Mouse (Mus musculus) heart, postnatal 10 days (tissue): ENCODE data around the gene Cntnap2. TPM values are rescaled to one million over a fixed set of nuclear protein-coding genes. Genes with fewer than 3 reads are reported as not detected.

Experiments
- DNase-seq, 2 experiments: peaks; one replicate each; pipeline ENCODE4 v3.0.0; 2021
- intact Hi-C: fragments of 180-260 bp; cut with DNase I; formaldehyde crosslinking; loops from one replicate; pipeline ENCODE4 v1.15.1; 2025
- total RNA-seq, 2 experiments: library from RNA; stranded (reverse); gene quantifications; 2 replicates each; pipeline ENCODE4 v1.2.3; 2021

Cntnap2 gene
- total RNA-seq, 2 experiments from 2014 or later = 0.12 TPM; not detected in 1

DNA sequence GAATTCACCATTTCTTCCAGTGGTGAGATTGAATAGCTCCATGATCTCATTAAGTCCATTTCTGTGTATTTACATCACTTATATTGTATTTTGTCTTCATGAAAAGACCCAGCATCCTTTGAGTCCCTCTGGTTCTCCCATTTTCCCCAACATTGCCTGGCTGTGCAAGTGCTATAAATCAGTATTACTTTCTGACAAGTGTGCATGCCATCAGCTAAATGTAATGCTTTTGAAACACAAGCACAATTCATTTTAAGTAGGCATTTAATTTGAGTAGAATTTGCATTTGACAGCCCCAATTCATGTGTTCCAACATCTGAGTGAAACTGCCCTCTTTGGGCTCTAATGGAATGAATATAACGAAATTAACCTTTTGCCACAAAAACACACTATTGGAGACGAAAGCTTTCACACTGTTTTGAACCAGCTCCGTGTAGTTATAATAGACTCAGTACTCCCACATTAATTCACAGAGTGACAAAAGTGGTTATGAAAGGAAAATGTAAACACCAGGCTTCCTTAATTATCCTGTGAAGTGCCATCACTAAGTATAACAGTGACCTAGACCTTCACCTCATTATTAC lies 812.3 kb downstream of the Cntnap2 start:
- no peak for DNase-seq
- intact Hi-C loops = no loop called here

- intact Hi-C loops = no loop called here
- no peak for DNase-seq
These were observed 826.3 kb downstream of the Cntnap2 start for GRCm38 (mm10) chr6:45885486-45885885.

DNA sequence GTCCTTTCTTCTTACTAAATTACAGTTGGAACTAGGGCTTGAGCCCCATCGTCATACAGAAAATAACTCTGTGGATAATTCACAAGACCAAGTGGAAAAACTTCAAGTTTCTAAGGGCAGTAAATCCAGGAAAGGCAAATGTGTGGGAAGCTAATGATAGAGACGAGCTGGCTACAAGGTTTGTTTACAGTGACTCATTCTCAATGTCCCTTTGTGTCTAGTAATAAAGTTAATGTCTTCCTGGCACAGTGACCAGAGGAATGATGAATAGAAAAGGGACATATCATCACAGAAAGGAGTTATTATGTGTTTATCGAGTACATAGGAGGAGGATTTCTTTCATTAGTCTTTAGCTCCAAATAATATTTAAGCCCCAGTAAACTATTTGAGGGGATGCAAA lies 828.7 kb downstream of the Cntnap2 start:
- intact Hi-C loops = no loop called here
- DNase-seq = no peak

- no peak for DNase-seq
- intact Hi-C loops = no loop called here
These were observed 879.1 kb downstream of the Cntnap2 start for GRCm38 (mm10) chr6:45938263-45938662.

- intact Hi-C loops = no loop called here
- no peak for DNase-seq
These were observed 879.6 kb downstream of the Cntnap2 start for GRCm38 (mm10) chr6:45938775-45939174.

DNA sequence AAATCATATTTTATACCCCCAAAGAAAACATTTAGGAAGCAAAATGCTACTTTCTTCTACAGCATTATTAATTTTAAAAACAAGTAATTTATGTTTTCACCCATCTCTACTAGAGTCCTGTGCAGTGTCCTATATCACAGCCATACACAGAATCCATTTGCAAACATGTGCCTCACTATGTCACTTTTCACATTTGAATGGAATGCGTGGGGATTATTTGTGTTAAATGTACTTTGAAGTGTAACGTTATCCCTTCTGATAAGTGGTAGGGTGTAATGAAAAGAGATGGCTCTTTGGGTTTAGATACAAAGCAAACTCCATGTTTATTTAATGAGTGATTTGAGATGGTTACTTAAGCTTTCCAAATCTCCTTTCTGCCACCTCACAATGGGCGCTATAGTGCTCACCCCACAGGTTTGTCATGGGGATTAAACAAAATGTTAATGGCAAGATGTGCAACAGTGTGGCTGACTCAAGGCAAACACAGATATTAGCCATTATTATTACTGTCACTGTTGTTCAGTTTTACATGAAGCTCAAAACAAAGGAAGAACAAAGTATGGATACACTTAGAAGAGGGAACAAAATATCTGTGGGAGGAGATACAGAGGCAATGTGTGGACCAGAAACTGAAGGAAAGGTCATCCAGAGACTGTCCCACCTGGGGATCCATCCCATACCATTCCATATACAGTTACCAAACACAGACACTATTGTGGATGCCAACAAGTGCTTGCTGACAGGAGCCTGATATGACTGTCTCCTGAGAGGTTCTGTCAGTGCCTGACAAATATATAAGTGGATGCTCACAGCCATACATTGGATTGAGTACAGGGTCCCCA lies 886.2 kb downstream of the Cntnap2 start:
- no peak for DNase-seq
- intact Hi-C loops = no loop called here

- intact Hi-C loops = no loop called here
- DNase-seq = no peak
These were observed 895.6 kb downstream of the Cntnap2 start for GRCm38 (mm10) chr6:45954773-45955172.

DNA sequence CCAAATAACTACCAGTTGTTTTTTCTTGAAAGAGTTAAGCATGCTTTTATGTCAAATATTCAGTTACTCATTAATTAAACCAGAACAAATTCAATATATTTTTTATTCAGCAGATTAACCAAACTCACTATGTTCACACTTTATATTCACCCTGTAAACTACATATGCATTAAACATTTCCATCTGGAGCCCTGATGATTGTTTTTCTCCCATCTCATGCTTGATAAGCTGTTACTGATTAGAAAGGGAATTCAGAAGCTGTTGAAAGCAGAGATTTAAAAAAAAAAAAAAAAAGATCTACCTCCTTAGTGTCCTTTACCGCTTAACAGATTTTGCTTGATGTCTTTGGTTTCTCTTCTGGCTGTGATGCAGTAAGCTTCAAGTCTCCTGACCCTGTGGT lies 905.3 kb downstream of the Cntnap2 start:
- DNase-seq = no peak
- intact Hi-C loops = no loop called here

DNA sequence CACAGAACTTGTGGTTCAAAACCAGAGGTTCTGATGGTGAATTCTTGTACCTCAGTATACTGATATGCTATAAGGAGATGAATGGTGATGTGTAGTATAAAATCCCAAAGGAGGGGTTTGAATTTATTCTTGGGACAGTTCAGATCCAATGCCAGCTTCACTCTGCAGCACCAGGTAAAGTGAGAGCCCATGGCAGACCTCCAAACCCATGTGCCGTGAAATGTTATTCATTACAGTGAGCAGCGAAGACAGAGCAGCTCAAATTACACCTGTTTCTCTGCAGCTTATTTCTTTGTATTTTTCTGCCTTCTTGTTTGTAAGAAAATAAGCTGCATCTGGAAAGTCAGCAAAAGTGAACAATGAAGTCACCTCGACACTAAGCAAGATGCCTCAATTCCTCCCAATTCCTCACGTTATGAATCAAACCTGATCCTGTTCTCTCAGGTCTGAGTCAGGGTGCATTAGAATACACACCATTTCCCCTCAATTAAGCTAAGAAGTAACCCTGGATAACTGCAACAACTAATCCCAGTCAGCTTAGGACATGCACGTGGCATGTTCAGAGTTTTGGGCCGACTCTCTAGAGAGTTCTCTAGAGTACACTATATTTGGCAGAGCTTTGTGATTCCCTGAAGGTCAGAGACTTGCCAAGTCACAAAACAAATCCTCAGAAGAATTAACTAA lies 915.5 kb downstream of the Cntnap2 start:
- DNase-seq = no peak
- intact Hi-C loops = no loop called here

- DNase-seq = no peak
- intact Hi-C loops = no loop called here
These were observed 920.0 kb downstream of the Cntnap2 start for GRCm38 (mm10) chr6:45979171-45979570.

DNA sequence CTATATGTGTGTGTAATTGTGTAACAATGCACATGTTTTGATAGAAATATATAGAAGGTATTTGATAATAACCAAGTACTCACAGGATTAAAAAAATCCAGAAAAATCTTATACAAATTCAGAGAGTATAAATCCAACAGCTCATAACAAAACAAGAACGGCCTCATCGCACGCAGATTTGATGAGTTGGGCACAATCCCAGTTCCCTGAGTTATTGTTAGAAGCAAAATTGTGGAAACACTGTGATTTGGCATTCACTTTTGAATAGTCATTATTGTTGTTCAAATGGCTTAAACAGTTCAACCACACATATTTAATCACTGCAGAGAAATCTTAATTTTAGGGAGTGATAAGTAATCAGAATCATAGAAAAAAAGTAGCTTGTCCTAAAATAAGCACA lies 928.9 kb downstream of the Cntnap2 start:
- intact Hi-C loops = no loop called here
- no peak for DNase-seq

GRCm38 (mm10) chr6:45991086-45991485 lies 931.9 kb downstream of the Cntnap2 start:
- intact Hi-C loops = no loop called here
- DNase-seq = no peak

DNA sequence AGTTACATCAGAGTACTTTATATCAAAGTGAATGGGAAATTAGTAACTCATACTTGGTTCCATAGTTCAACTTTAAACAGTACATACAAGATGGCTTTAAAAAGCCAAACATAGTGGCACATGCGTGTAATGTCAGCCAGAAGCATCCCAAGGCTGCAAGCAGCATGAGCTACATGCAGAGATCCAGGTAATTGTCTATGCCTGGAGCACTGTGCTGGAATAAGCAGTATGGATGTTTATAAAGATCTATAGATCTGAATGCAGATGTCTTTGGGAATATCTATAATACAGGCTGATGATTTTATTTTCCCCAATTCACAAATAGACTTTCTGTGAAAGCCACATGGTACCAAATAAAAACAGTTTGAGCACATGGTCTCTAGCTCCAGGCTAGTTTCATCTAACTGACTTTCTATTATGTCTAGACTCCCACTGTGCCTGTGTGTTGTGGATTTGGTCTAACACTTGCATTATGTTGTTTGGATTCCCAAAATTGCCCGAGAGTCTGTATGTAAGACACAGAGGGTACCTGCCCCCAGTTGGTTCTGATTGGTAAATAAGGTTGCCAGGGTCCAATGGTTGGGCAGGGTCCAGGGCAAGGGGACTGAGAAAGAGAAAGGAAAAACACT lies 963.5 kb downstream of the Cntnap2 start:
- DNase-seq = no peak
- intact Hi-C loops = no loop called here

DNA sequence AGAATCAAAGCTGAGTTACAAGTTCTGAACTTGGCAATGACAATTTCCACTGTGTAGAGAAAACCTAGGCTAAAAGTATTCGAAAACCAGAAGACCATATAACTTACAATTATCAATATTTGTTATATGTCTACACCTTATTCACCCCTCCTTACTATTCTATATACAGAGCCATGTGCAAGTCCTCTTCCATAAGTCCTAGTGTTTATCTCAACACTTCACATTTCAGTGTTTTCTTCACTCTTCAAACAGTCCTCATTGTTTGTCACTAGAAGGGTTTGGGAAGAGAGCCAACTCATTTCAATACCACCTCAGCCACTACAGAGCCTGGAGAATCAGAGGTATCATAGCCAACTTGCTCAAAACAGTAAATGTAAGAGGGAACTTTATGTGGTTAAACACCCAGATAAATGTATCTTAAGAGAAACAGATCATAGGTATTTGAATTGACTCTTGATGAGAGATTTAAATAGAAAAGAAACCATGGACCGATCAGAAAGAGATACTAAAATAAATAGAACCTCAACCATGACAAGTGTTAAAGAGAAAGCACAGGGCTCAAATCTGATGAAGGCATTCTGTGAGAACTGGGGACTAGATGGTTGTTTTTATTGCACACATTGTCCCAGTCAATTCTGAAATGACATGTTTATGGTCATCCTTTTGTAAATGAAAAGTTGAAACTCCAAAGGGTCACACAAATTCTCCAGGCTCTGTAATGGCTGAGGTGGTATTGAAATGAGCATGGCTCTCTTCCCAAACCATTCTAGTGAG lies 972.9 kb downstream of the Cntnap2 start:
- DNase-seq = no peak
- intact Hi-C loops = loop anchor here (10.0 kb wide), 1 partner anchor 707 kb away; no protein-coding TSS in a partner anchor

DNA sequence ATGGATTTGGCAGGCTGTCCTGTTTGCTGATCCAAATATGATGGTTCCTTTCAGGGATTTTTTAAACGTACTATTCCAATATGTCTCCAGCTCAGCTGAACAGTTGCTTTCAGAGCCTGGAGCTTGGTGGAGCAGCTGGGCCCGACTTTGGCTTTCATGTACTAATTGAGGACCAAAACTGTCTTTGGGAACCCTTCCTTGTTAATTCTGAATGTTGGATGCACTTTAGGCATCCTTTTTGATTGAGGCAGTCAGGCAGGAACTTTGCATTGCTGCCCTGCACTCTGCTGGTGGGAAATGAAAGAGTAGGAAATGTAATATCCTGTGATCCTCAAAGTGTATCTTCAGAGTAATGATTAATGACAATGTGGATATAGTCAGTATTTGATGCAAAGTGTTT lies 974.0 kb downstream of the Cntnap2 start:
- intact Hi-C loops = loop anchor here (10.0 kb wide), 1 partner anchor 708 kb away; no protein-coding TSS in a partner anchor
- no peak for DNase-seq

DNA sequence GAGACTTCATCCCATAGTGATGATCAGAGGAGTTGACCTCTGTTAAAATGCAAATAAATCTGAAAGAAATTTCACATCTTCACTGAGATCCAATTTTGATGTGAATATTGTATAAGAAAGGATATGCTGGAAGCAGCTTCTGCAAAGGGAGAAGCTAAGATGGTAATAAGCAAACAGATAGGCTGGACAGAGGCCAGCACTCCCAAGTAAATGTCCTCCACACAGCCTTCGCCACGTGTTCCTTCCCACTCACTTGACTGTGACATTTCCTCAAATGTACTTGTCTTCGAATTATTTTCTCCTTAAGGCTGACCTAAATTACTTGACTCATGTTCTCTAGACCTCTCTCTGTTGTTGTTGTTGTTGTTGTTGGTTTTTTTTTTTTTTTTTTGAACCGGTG lies 981.5 kb downstream of the Cntnap2 start:
- no peak for DNase-seq
- intact Hi-C loops = no loop called here

GRCm38 (mm10) chr6:46080236-46080635 lies 1021.1 kb downstream of the Cntnap2 start:
- intact Hi-C loops = no loop called here
- no peak for DNase-seq

DNA sequence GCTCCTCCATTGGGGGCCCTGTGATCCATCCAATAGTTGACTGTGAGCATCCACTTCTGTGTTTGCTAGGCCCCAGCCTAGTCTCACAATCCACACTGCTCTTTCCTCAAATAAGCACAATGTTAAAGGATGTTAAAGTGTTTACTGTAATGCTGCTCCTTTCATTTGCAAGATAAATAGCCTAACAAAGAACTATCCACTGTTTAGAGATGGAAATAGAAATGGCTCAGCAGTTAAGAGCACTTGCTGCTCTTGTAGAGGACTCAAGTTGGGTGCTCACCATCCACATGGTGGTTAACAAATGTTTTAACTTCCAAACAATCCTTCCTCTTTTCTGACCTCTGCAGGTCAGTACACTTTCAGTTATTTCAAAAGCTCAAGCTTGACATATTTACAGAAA lies 1022.3 kb downstream of the Cntnap2 start:
- intact Hi-C loops = no loop called here
- no peak for DNase-seq

- intact Hi-C loops = no loop called here
- DNase-seq = no peak
These were observed 1084.2 kb downstream of the Cntnap2 start for GRCm38 (mm10) chr6:46143189-46143841.

GRCm38 (mm10) chr6:46166837-46167236 lies 1107.7 kb downstream of the Cntnap2 start:
- intact Hi-C loops = no loop called here
- DNase-seq = no peak
